Mouse (Mus musculus): ENCODE measurements around the gene Sdk1. TPM values are rescaled to one million over a fixed set of nuclear protein-coding genes. Genes with fewer than 3 reads are reported as not detected.

Sdk1 gene
- polyA plus RNA-seq, 1 experiment: 1.6 TPM

GRCm38 (mm10) chr5:141281751-141282150 lies 40.5 kb downstream of the Sdk1 start:
- 71% methylated on average over 2 of the region's 2 CpGs for WGBS
- Histone ChIP-seq H3K27me3 (ENCODE audit: control insufficient read depth, insufficient read depth, low read length) (no peaks in the 10 kb centered on the region), H3K27ac (ENCODE audit: control insufficient read depth, insufficient read depth, low read length) (no peak overlapping the region), H3K4me1 (replicated peaks; ENCODE audit: control insufficient read depth, insufficient read depth, low read length) (no peaks in the 10 kb centered on the region), H3K36me3 (ENCODE audit: control insufficient read depth, insufficient read depth, low read length) (no peaks in the 10 kb centered on the region), H3K4me3 (ENCODE audit: control insufficient read depth, insufficient read depth, low read length) (no peak overlapping the region)
- DNase-seq: no peak
- TF ChIP-seq CTCF (IDR thresholded peaks at IDR 0.05; ENCODE audit: borderline replicate concordance, control insufficient read depth, extremely low read depth, insufficient read depth, low read length, poor library complexity) (no peak), POLR2A (IDR thresholded peaks at IDR 0.05; ENCODE audit: control insufficient read depth, extremely low read depth, insufficient read depth, low read length, poor library complexity) (no peak)

DNA sequence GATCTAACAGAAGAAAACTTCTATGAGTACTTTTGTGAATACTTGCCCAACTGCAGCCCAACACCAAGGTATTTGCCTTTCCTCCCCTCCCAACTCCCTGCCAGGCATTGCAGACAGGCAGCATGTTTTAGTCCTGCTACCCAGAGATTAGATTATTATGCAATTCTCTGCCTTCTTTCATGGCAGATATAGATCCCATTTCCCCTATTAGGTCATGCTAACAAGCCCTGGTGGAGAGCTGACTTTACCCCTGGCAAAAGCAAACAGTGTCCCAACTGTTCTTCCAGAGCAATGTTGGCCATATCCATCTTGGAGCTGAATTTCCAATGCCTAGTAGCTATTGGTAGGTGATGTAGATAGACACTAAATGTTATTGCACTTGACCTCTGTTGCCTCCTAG lies 48.3 kb downstream of the Sdk1 start:
- Histone ChIP-seq H3K27me3 (ENCODE audit: control insufficient read depth, insufficient read depth, low read length) (no peaks in the 10 kb centered on the region), H3K4me1 (replicated peaks; ENCODE audit: control insufficient read depth, insufficient read depth, low read length) (no peaks in the 10 kb centered on the region), H3K4me3 (ENCODE audit: control insufficient read depth, insufficient read depth, low read length) (no peak overlapping the region), H3K36me3 (ENCODE audit: control insufficient read depth, insufficient read depth, low read length) (no peaks in the 10 kb centered on the region), H3K27ac (ENCODE audit: control insufficient read depth, insufficient read depth, low read length) (no peak overlapping the region)
- no peak for DNase-seq
- no peak for TF ChIP-seq POLR2A (IDR thresholded peaks at IDR 0.05; ENCODE audit: control insufficient read depth, extremely low read depth, insufficient read depth, low read length, poor library complexity)
- TF ChIP-seq CTCF (IDR thresholded peaks at IDR 0.05; ENCODE audit: borderline replicate concordance, control insufficient read depth, extremely low read depth, insufficient read depth, low read length, poor library complexity): no peak

GRCm38 (mm10) chr5:141295240-141295639 lies 54.0 kb downstream of the Sdk1 start:
- WGBS: 88% methylated on average over 7 of the region's 7 CpGs
- no peak overlapping the region for H3K4me3 ChIP-seq (ENCODE audit: control insufficient read depth, insufficient read depth, low read length)
- H3K36me3 ChIP-seq (ENCODE audit: control insufficient read depth, insufficient read depth, low read length): no peaks in the 10 kb centered on the region
- H3K4me1 ChIP-seq (replicated peaks; ENCODE audit: control insufficient read depth, insufficient read depth, low read length): no peaks in the 10 kb centered on the region
- TF ChIP-seq POLR2A (IDR thresholded peaks at IDR 0.05; ENCODE audit: control insufficient read depth, extremely low read depth, insufficient read depth, low read length, poor library complexity): no peak
- no peak for TF ChIP-seq CTCF (IDR thresholded peaks at IDR 0.05; ENCODE audit: borderline replicate concordance, control insufficient read depth, extremely low read depth, insufficient read depth, low read length, poor library complexity)
- H3K27me3 ChIP-seq (ENCODE audit: control insufficient read depth, insufficient read depth, low read length): no peaks in the 10 kb centered on the region
- no peak for DNase-seq
- H3K27ac ChIP-seq (ENCODE audit: control insufficient read depth, insufficient read depth, low read length): no peak overlapping the region

DNA sequence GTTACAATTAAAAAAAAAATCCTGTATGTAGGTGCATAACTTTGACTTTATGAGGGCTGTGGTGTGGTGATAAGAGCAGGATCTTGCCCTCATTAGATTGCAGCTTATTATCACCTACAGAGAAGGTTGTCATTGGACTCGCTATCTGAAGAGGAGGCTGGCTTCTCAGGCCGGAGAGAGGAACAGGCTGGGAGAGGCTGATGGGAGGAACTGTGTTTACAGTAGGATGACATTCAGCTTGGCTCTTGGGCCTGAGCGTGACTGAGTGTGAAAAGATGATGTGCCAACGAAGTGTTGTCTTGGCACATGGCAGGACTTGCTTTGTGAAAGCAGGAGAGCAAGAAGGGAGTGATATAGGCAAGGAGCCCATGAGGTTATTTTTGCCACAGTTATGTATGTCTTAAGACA lies 61.0 kb downstream of the Sdk1 start:
- 81% methylated on average over 4 of the region's 4 CpGs for whole genome bisulfite sequencing
- H3K36me3 ChIP-seq (ENCODE audit: control insufficient read depth, insufficient read depth, low read length): no peaks in the 10 kb centered on the region
- DNase-seq: no peak
- no peak overlapping the region for H3K4me3 ChIP-seq (ENCODE audit: control insufficient read depth, insufficient read depth, low read length)
- H3K4me1 ChIP-seq (replicated peaks; ENCODE audit: control insufficient read depth, insufficient read depth, low read length): no peaks in the 10 kb centered on the region
- H3K27me3 ChIP-seq (ENCODE audit: control insufficient read depth, insufficient read depth, low read length): no peaks in the 10 kb centered on the region
- TF ChIP-seq CTCF (IDR thresholded peaks at IDR 0.05; ENCODE audit: borderline replicate concordance, control insufficient read depth, extremely low read depth, insufficient read depth, low read length, poor library complexity): no peak
- no peak for TF ChIP-seq POLR2A (IDR thresholded peaks at IDR 0.05; ENCODE audit: control insufficient read depth, extremely low read depth, insufficient read depth, low read length, poor library complexity)
- no peak overlapping the region for H3K27ac ChIP-seq (ENCODE audit: control insufficient read depth, insufficient read depth, low read length)

DNA sequence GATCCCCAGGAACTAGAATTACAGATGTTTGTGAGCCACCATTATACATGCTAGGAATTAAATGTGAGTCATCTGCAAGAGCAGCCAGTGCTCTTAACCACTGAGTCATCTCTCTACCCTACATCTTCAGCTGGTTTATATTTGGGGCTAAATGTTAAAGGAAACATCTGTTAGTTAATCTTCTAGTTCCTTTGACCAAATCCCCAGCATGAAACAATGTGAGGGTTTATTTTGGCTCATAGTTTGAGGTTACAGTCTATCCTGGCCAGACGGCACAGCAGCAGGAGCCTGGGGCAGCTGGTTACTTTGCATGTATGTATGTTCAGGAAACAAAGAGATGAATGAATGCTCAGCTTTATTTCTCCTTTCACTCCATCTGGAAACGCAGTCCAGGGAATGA lies 62.5 kb downstream of the Sdk1 start:
- DNase-seq: no peak
- TF ChIP-seq POLR2A (IDR thresholded peaks at IDR 0.05; ENCODE audit: control insufficient read depth, extremely low read depth, insufficient read depth, low read length, poor library complexity) (no peak), CTCF (IDR thresholded peaks at IDR 0.05; ENCODE audit: borderline replicate concordance, control insufficient read depth, extremely low read depth, insufficient read depth, low read length, poor library complexity) (no peak)
- WGBS: 65% methylated on average over 2 of the region's 2 CpGs
- Histone ChIP-seq H3K4me3 (ENCODE audit: control insufficient read depth, insufficient read depth, low read length) (no peak overlapping the region), H3K36me3 (ENCODE audit: control insufficient read depth, insufficient read depth, low read length) (no peaks in the 10 kb centered on the region), H3K4me1 (replicated peaks; ENCODE audit: control insufficient read depth, insufficient read depth, low read length) (no peaks in the 10 kb centered on the region), H3K27me3 (ENCODE audit: control insufficient read depth, insufficient read depth, low read length) (no peaks in the 10 kb centered on the region), H3K27ac (ENCODE audit: control insufficient read depth, insufficient read depth, low read length) (no peak overlapping the region)

GRCm38 (mm10) chr5:141304706-141305105 lies 63.4 kb downstream of the Sdk1 start:
- no peak overlapping the region for H3K27ac ChIP-seq (ENCODE audit: control insufficient read depth, insufficient read depth, low read length)
- no peak for TF ChIP-seq CTCF (IDR thresholded peaks at IDR 0.05; ENCODE audit: borderline replicate concordance, control insufficient read depth, extremely low read depth, insufficient read depth, low read length, poor library complexity)
- TF ChIP-seq POLR2A (IDR thresholded peaks at IDR 0.05; ENCODE audit: control insufficient read depth, extremely low read depth, insufficient read depth, low read length, poor library complexity): no peak
- 77% methylated on average over 2 of the region's 2 CpGs for WGBS
- no peaks in the 10 kb centered on the region for H3K4me1 ChIP-seq (replicated peaks; ENCODE audit: control insufficient read depth, insufficient read depth, low read length)
- H3K27me3 ChIP-seq (ENCODE audit: control insufficient read depth, insufficient read depth, low read length): no peaks in the 10 kb centered on the region
- no peak overlapping the region for H3K4me3 ChIP-seq (ENCODE audit: control insufficient read depth, insufficient read depth, low read length)
- no peak for DNase-seq
- no peaks in the 10 kb centered on the region for H3K36me3 ChIP-seq (ENCODE audit: control insufficient read depth, insufficient read depth, low read length)

DNA sequence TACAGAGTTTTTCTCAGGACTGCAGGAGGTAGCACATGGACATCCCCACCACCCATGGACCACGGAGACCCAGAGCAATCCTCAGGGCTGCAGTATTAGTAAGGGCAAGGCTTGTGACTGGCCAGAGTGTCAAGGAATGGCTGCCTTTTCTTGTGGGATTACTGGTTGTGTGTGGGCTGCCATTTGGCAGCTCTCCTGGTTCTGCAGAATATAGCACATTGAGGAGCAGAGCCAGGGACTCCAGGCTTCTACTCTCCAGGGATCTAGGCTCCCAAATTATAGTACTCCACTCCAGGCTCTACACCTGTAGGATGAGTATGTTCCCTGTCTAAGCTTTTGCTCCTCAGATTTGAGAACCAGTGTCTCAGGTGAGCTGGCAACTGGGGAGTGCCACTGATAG lies 69.4 kb downstream of the Sdk1 start:
- Histone ChIP-seq H3K27me3 (ENCODE audit: control insufficient read depth, insufficient read depth, low read length) (no peaks in the 10 kb centered on the region), H3K4me1 (replicated peaks; ENCODE audit: control insufficient read depth, insufficient read depth, low read length) (no peaks in the 10 kb centered on the region), H3K36me3 (ENCODE audit: control insufficient read depth, insufficient read depth, low read length) (no peaks in the 10 kb centered on the region), H3K27ac (ENCODE audit: control insufficient read depth, insufficient read depth, low read length) (no peak overlapping the region), H3K4me3 (ENCODE audit: control insufficient read depth, insufficient read depth, low read length) (no peak overlapping the region)
- 92% methylated on average over 1 of the region's 1 CpGs for WGBS
- DNase-seq: no peak
- no peak for TF ChIP-seq CTCF (IDR thresholded peaks at IDR 0.05; ENCODE audit: borderline replicate concordance, control insufficient read depth, extremely low read depth, insufficient read depth, low read length, poor library complexity)
- TF ChIP-seq POLR2A (IDR thresholded peaks at IDR 0.05; ENCODE audit: control insufficient read depth, extremely low read depth, insufficient read depth, low read length, poor library complexity): no peak
